Mouse (Mus musculus) cerebellum, adult 2 months (tissue): Measurements from ENCODE around the gene Zfp219. TPM values are rescaled to one million over a fixed set of nuclear protein-coding genes. Genes with fewer than 3 reads are reported as not detected.

Experiments used
- DNase-seq, 2 experiments: peaks; one replicate each; pipeline ENCODE4 v3.0.0; 2021
- H3K27ac ChIP-seq: fragments of 200-500 bp; 2 replicates; pipeline ENCODE4 v1.5.1; 2012; ENCODE audit warnings: low read length, control low read depth, inconsistent platforms; ENCODE audit not compliant: insufficient read depth
- H3K27me3 ChIP-seq: fragments of 200-500 bp; 2 replicates; pipeline ENCODE4 v1.6.1; 2012; ENCODE audit warnings: inconsistent platforms, mild to moderate bottlenecking, low read length, moderate library complexity; ENCODE audit not compliant: control insufficient read depth, insufficient read depth
- H3K4me1 ChIP-seq: fragments of 200-500 bp; 2 replicates; pipeline ENCODE4 v1.6.1; 2011; ENCODE audit warnings: low read length; ENCODE audit not compliant: control insufficient read depth, insufficient read depth
- H3K4me3 ChIP-seq: fragments of 200-500 bp; replicated peaks from 2 replicates; pipeline ENCODE3; 2011; ENCODE audit warnings: mild to moderate bottlenecking, low read depth, low read length, control low read depth; ENCODE audit not compliant: insufficient read depth
- CTCF ChIP-seq: fragments of 200-500 bp; IDR thresholded peaks from 2 replicates; pipeline ENCODE4 v1.5.1; 2011; ENCODE audit warnings: low read depth, mild to moderate bottlenecking, control low read depth, low read length, moderate library complexity, borderline replicate concordance; ENCODE audit not compliant: insufficient read depth
- POLR2A ChIP-seq: fragments of 200-500 bp; IDR thresholded peaks from 2 replicates; pipeline ENCODE4 v1.6.1; 2011; ENCODE audit warnings: low read length, control low read depth, borderline replicate concordance; ENCODE audit not compliant: insufficient read depth
- WGBS: fragments of 180-500 bp; shearing (Covaris S2); methylation state at CpG from one replicate; pipeline ENCODE4 v1.1.7; 2018; 5-methylcytosine and 5-hydroxymethylcytosine counted together
- polyA plus RNA-seq: library from polyadenylated mRNA; depleted of rRNA; stranded (reverse); fragments of >200 nt; gene quantifications from 2 replicates; pipeline ENCODE4 v1.2.3, GENCODE M21; 2012

Zfp219 gene
- polyA plus RNA-seq, 1 experiment: 184 TPM

DNA sequence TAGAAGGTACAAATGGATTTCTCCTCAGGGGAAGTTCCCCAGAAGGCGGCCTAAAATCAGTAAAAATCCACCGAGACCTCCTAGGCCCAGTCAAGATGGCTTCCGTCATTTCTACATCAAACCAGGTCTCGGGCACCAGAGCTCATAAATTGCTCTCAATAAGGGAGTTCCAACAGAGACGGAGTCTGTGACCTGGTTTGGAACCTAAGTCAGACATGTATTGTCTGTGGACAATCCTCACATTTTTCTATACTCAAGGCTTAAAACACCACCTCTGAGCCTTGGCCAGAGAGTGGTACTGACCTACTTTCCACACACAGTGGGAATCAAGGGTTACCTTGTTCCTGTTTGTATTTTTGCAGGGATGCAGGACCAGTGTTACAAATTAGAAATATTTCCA lies 8.0 kb downstream of the Zfp219 start:
- Histone ChIP-seq H3K4me3 (no peak overlapping the region), H3K4me1 (peaks cover 45% of the 10 kb centered on the region), H3K27me3 (no peaks in the 10 kb centered on the region), H3K27ac (peak overlapping the region; percentile 90)
- peak; percentile 65 to 66 for DNase-seq
- TF ChIP-seq CTCF: no peak
- no peak for TF ChIP-seq POLR2A
- 9% methylated on average over 5 of the region's 5 CpGs for WGBS

DNA sequence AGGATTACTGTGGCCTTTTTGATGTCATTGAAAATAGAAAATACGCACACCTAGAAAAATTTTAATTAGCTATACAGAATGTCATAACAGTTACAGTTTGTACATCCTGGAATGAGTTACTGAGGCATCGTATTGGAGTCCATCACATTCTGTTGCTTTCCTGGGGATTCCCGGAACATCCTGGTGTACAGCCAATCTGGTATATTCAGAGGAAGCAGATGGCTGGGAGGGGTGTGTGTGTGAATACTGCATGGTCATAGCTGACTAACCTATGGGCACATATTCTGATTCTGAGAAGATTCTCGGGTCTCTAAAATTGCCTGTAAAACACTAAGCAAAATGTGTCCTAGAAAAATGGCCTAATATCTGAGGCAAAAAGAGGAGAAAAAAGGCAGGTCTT lies 8.4 kb downstream of the Zfp219 start:
- Histone ChIP-seq H3K27ac (peak overlapping the region; percentile 90), H3K4me1 (peaks cover 46% of the 10 kb centered on the region), H3K4me3 (no peak overlapping the region), H3K27me3 (no peaks in the 10 kb centered on the region)
- WGBS: 4% methylated on average over 4 of the region's 4 CpGs
- peak; percentile 87 to 97 for DNase-seq
- TF ChIP-seq CTCF (no peak), POLR2A (peak; percentile 37; the same call in 1 of the 2 replicates)

DNA sequence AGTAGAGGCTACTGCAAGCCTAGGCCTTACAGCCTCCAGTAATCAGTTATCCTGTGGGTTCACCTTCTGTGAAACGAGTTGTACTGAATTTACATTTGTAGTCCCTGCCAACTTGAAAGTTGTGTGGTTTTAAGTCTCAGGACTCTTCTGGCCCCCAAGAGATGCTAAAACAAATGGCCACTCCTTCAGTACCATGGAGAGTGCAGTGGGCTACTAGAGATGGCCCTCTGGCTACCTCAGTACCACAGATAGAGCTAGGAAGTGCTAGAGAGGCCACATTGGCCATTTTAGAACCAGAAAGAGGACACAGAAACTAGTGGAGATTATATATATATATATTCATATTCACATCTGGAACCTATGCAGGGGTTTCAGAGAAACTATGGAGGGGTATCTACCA lies 8.8 kb downstream of the Zfp219 start:
- Histone ChIP-seq H3K27ac (peak overlapping the region; percentile 94), H3K27me3 (no peaks in the 10 kb centered on the region), H3K4me3 (no peak overlapping the region), H3K4me1 (peaks cover 46% of the 10 kb centered on the region)
- no peak for DNase-seq
- WGBS: 3% methylated on average over 1 of the region's 1 CpGs
- no peak for TF ChIP-seq CTCF
- TF ChIP-seq POLR2A: no peak

DNA sequence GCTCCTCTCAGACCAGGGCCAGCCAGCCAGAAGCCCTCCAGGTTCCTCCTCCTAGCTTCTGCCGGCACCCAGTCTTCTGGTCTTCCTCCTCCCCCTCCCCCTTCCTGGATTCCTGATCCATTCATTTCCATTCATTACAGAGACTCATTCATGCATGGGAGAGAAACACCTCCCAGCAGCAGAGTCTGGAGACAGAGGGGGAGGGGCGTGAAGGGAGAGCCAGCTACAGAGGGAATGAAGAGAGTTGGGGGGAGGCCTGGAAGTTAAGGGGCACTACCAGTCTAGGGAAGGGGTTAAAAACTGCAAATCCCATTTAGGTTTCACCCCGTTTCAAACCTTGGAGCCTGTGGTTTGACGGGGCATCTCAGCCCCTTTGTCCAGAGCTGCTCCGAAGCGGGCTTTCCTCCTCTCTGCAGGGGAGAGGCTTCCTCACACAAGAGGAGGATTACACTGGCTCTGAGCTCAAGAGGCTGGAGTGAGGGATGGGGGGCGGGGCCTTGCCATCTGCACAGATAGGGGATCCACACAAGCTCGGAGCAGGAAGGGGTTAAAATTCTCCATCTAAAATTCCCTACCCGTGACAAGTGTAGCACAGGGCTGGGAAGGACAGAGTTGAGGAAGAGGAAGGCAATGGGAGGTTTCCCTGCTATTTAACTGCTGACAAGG lies 10.0 kb downstream of the Zfp219 start:
- Histone ChIP-seq H3K4me3 (peak overlapping the region; percentile 50), H3K27me3 (no peaks in the 10 kb centered on the region), H3K4me1 (peaks cover 38% of the 10 kb centered on the region), H3K27ac (peak overlapping the region; percentile 88)
- peak; percentile 70 to 78 for DNase-seq
- WGBS: 4% methylated on average over 9 of the region's 9 CpGs
- TF ChIP-seq POLR2A: peak; percentile 17; the same call in 1 of the 2 replicates
- no peak for TF ChIP-seq CTCF

DNA sequence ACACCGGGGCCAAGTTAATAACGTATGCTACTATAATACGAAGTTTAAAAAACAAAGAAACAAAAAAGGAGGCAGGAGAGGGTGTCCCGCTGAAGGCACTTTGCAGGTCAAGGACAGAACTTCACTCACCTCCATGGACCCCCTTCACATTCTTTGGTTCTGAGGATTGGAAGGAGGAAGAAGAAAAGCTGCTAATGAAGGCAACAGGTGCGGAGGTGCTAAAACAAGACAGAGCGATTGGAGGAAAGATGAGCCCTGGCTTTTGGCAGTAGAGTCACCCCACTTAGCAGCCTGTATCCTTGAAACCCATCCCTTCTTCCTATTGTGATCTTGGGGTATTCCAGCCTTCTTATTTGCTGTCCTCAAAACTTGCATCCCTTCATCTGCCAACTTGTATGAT lies 10.7 kb downstream of the Zfp219 start:
- TF ChIP-seq POLR2A (no peak), CTCF (no peak)
- Histone ChIP-seq H3K27ac (peak overlapping the region; percentile 88), H3K27me3 (no peaks in the 10 kb centered on the region), H3K4me3 (peak overlapping the region; percentile 50), H3K4me1 (peaks cover 41% of the 10 kb centered on the region)
- WGBS: 31% methylated on average over 6 of the region's 6 CpGs
- DNase-seq: no peak

DNA sequence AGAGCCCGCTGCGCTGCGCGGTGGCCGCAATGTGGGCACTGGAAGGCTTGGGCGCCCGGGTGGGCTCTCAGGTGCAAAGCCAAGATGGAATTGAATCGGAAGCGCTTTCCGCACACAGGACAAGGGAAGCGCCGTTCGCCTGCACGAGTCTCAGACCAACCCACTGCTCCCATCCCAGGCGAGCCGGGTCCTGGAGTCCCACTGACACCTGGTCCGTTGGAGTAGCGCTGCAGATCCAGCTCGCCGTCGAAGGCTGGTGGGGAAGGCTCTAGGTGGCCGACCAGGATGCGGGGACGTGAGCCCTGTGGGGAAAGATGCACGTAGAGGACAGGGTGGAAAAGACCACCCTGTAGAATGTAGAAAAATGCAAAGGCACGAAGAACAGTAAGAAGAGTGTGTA lies 11.2 kb downstream of the Zfp219 start:
- Histone ChIP-seq H3K4me3 (peak overlapping the region; percentile 41), H3K27me3 (no peaks in the 10 kb centered on the region), H3K4me1 (peaks cover 46% of the 10 kb centered on the region), H3K27ac (peak overlapping the region; percentile 88)
- no peak for DNase-seq
- 19% methylated on average over 26 of the region's 26 CpGs for WGBS
- TF ChIP-seq CTCF (no peak), POLR2A (no peak)

DNA sequence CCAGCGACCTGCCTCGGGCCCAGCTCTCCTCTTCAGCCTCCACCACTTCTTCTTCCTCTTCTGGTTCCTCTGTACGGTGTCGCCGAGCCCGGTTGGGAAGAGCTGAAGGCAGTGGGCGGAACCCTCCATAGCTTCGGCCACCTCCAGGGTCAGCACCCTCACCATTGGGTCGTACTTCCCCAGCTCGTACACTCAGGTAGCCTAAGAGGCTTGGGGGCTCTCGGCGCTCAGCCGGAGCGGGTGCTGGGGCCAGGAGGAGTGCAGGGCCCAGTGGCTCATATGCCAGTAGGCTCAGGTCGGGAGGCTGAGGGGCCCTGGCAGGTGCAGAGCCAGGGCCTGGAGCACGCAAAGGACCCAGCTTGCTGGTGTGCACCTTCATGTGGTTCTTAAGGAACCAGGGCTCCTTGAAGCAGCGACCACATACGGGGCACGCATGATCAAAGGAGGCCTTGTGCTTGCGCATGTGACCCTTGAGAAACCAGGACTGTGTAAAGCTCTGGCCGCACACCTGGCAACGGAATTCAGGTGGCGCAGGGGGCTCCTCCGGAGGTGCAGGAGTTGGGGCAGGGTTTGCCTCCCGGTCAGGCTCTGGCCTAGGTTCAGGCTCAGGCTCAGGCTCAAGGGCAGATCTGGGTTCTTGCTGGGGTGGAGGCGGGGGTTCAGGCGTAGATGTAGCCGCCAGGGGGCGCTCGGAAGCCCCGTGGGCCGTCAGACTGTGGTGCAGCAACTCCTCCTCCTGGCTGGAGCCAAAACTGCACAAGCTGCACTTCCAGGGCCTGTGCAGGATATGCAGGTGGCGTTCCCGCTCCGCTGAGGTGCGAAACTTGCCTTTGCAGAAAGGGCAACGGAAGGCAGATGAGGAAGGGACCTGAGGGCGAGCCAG lies 12.0 kb downstream of the Zfp219 start:
- WGBS: 33% methylated on average over 38 of the region's 38 CpGs
- H3K4me1 ChIP-seq: peaks cover 52% of the 10 kb centered on the region
- H3K27me3 ChIP-seq: no peaks in the 10 kb centered on the region
- TF ChIP-seq POLR2A (0 out of 2 replicates have a peak, but pooled peaks have one; percentile 33), CTCF (peak; percentile 99)
- peak overlapping the region; percentile 88 for H3K27ac ChIP-seq
- peak; percentile 92 to 96 for DNase-seq
- peak overlapping the region; percentile 41 for H3K4me3 ChIP-seq

DNA sequence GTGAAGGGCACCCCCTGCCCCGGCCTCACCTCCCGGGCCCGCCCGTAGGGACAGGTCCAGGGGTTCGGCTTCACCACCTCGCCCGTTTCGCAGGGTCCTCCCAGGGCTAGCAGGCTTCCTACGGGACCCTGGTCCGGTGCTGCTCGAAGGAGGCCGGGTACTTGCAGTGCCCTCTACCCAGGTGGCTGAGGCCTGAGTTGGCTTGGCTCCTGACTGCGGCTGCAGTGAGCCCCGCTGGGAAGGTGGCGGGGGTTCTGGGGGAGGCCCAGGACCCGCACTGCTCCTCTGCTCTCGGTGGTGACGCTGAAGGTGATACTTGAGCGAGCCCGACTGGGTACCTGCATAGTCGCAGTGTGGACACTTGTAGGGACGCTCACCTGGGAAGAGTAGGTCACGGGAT lies 13.8 kb downstream of the Zfp219 start:
- 75% methylated on average over 23 of the region's 23 CpGs for WGBS
- no peak for DNase-seq
- TF ChIP-seq POLR2A: no peak
- no peak for TF ChIP-seq CTCF
- no peak overlapping the region for H3K4me3 ChIP-seq
- H3K4me1 ChIP-seq: peaks cover 56% of the 10 kb centered on the region
- no peak overlapping the region for H3K27ac ChIP-seq
- H3K27me3 ChIP-seq: no peaks in the 10 kb centered on the region
